Mouse (Mus musculus): ENCODE measurements around the gene Clasrp.

DNA sequence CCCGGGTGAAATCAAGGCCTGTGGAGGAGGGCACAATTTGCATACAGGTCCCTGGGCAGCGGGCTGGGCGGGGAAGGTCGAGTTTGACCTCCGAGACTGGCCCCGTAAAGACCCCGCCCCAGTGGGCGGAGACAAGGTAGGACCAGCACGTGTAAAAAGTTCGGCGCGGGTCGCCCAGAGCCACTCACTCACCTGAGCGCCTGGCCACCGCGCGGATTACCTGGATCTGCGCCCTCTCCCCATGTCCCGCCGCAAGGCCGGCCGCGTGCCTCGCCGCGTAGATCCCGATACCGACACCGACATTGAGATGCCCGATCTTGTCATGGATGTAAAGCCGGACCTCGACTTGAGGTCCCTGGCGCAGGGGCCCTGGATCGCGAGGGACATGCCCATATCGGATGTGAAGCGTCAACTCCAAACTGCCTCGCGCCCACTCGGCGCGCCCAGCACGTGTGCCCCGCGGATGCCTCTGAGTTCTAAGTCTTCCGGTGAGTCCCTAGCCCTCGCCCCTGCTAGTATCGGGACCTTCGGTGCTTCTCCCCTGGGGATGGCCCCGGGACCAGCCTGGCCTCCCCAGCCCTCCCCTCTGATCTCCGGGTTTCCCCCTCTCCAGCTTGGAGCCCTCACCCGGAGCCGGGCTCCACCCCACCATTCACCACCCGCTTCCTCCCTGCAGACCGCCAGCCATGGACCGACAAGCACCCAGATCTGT is 27.0 kb downstream of the Clasrp start, which contains the start of the genes Zfp296 and Gemin7:
- TF ChIP-seq POLR2A (IDR thresholded peaks at IDR 0.05; ENCODE audit: low read depth, low read length): no peak
- no peak for TF ChIP-seq CTCF (conservative IDR thresholded peaks at IDR 0.05; ENCODE audit: insufficient read depth, insufficient read length, low read depth, low read length)
